Mouse (Mus musculus): ENCODE measurements at regions not wholly inside any gene's neighbourhood (a gene's known extent, or its start where the extent isn't known, plus 50 kb on each side); places are given as distances from the start of the nearest gene placed in this dataset.

- no peak overlapping the region for H3K9ac ChIP-seq (ENCODE audit: insufficient read depth, low read depth)
- DNase-seq (ENCODE audit: extremely low read depth) = peak; percentile 55
- dilution Hi-C loops (cut with MboI; ENCODE audit: extremely low pct_ligation_motif_present, extremely low pct_unique_long_range_greater_than_20kb, low sequenced_read_pairs) = no loop called here
These were observed 56.4 kb downstream of the Gpr6 start for GRCm38 (mm10) chr10:41015654-41016053.

GRCm38 (mm10) chr10:41010585-41010984 is 61.5 kb downstream of the Gpr6 start:
- no peaks in the 10 kb centered on the region for H3K9me3 ChIP-seq (replicated peaks; ENCODE audit: low read length)
- TF ChIP-seq ZC3H11A (IDR thresholded peaks at IDR 0.05; ENCODE audit: low read depth, low read length) (no peak), POLR2AphosphoS2 (IDR thresholded peaks at IDR 0.05; ENCODE audit: low read depth, low read length) (no peak), KAT2A (IDR thresholded peaks at IDR 0.05; ENCODE audit: insufficient replicate concordance, low read length) (no peak), TBP (conservative IDR thresholded peaks at IDR 0.05; ENCODE audit: low read depth, low read length) (no peak), GABPA (IDR thresholded peaks at IDR 0.05; ENCODE audit: insufficient replicate concordance, low read depth, low read length) (no peak), RCOR1 (conservative IDR thresholded peaks at IDR 0.05; ENCODE audit: low read depth, low read length) (no peak), PAX5 (IDR thresholded peaks at IDR 0.05; ENCODE audit: low read length) (no peak), HCFC1 (IDR thresholded peaks at IDR 0.05; ENCODE audit: low read depth, low read length) (no peak), JUN (IDR thresholded peaks at IDR 0.05; ENCODE audit: insufficient read depth, low read depth, low read length) (no peak), ZKSCAN1 (IDR thresholded peaks at IDR 0.05; ENCODE audit: borderline replicate concordance, low read depth, low read length) (no peak), ETS1 (conservative IDR thresholded peaks at IDR 0.05; ENCODE audit: low read depth, low read length) (no peak), ZMIZ1 (IDR thresholded peaks at IDR 0.05; ENCODE audit: low read depth, low read length) (no peak), CHD2 (IDR thresholded peaks at IDR 0.05; ENCODE audit: low read length) (no peak), EP300 (IDR thresholded peaks at IDR 0.05; ENCODE audit: low read length) (no peak), TCF12 (IDR thresholded peaks at IDR 0.05; ENCODE audit: low read depth, low read length) (no peak), ZNF384 (IDR thresholded peaks at IDR 0.05; ENCODE audit: low read depth, low read length) (no peak), MXI1 (IDR thresholded peaks at IDR 0.05; ENCODE audit: low read depth, low read length) (no peak), IRF4 (IDR thresholded peaks at IDR 0.05; ENCODE audit: low read depth, low read length) (no peak), NELFE (IDR thresholded peaks at IDR 0.05; ENCODE audit: low read depth, low read length) (no peak), JUND (conservative IDR thresholded peaks at IDR 0.05; ENCODE audit: low read depth, low read length) (no peak)
- H3K4me3 ChIP-seq (replicated peaks in 1 of 3; ENCODE audit: low read depth in 2 of 3, low read length in 2 of 3, poor library complexity in 1 of 3) = no peak overlapping the region
- H3K27me3 ChIP-seq (replicated peaks) = no peaks in the 10 kb centered on the region
- H3K27ac ChIP-seq (ENCODE audit: insufficient read depth, low read depth) = no peak overlapping the region
- dilution Hi-C loops (cut with MboI; ENCODE audit: extremely low pct_ligation_motif_present, extremely low pct_unique_long_range_greater_than_20kb, low sequenced_read_pairs) = no loop called here
- DNase-seq (ENCODE audit: extremely low read depth) = no peak
- H3K9ac ChIP-seq (ENCODE audit: insufficient read depth, low read depth) = no peak overlapping the region
- no peaks in the 10 kb centered on the region for H3K36me3 ChIP-seq (replicated peaks in 1 of 2; ENCODE audit: control insufficient read depth in 1 of 2, insufficient read depth in 1 of 2, low read length in 1 of 2)
- H3K4me2 ChIP-seq (ENCODE audit: insufficient read depth, low read depth, poor library complexity, severe bottlenecking) = no peak overlapping the region
- in situ Hi-C loops (cut with MboI; ENCODE audit: low pct_ligation_motif_present, low pct_unique_long_range_greater_than_20kb, low sequenced_read_pairs) = loop anchor here (10.0 to 25.0 kb wide), 2 partner anchors 284 to 402 kb away; no protein-coding TSS in a partner anchor
- no peaks in the 10 kb centered on the region for H3K4me1 ChIP-seq (ENCODE audit: control insufficient read depth in 1 of 2, insufficient read depth in 2 of 2)
- no peaks in the 10 kb centered on the region for H3K79me2 ChIP-seq (replicated peaks; ENCODE audit: control insufficient read depth, extremely low read depth, insufficient read depth, poor library complexity, severe bottlenecking)

More at GRCm38 (mm10) chr10:41015654-41016053, 56.4 kb downstream of the Gpr6 start:
- Histone ChIP-seq H3K9me3 (replicated peaks; ENCODE audit: low read length) (no peaks in the 10 kb centered on the region), H3K4me3 (replicated peaks in 1 of 3; ENCODE audit: low read depth in 2 of 3, low read length in 2 of 3, poor library complexity in 1 of 3) (no peak overlapping the region), H3K36me3 (replicated peaks in 1 of 2; ENCODE audit: control insufficient read depth in 1 of 2, insufficient read depth in 1 of 2, low read length in 1 of 2) (no peaks in the 10 kb centered on the region), H3K79me2 (replicated peaks; ENCODE audit: control insufficient read depth, extremely low read depth, insufficient read depth, poor library complexity, severe bottlenecking) (no peaks in the 10 kb centered on the region), H3K27ac (ENCODE audit: insufficient read depth, low read depth) (no peak overlapping the region), H3K4me2 (ENCODE audit: insufficient read depth, low read depth, poor library complexity, severe bottlenecking) (no peak overlapping the region), H3K4me1 (ENCODE audit: control insufficient read depth in 1 of 2, insufficient read depth in 2 of 2) (no peaks in the 10 kb centered on the region), H3K27me3 (replicated peaks) (no peaks in the 10 kb centered on the region)
- in situ Hi-C loops (cut with MboI; ENCODE audit: low pct_ligation_motif_present, low pct_unique_long_range_greater_than_20kb, low sequenced_read_pairs) = loop anchor here (10.0 to 25.0 kb wide), 2 partner anchors 279 to 397 kb away; no protein-coding TSS in a partner anchor
- peak; percentile 70 for TF ChIP-seq RAD21 (IDR thresholded peaks at IDR 0.05; ENCODE audit: low read depth, low read length)
- TF ChIP-seq MAZ (IDR thresholded peaks at IDR 0.05; ENCODE audit: low read depth, low read length) = no peak
- no peak for TF ChIP-seq MYC (IDR thresholded peaks at IDR 0.05; ENCODE audit: low read depth, low read length)
- no peak for TF ChIP-seq E2F4 (IDR thresholded peaks at IDR 0.05; ENCODE audit: insufficient replicate concordance, low read depth, low read length)
- no peak for TF ChIP-seq MAX (IDR thresholded peaks at IDR 0.05; ENCODE audit: low read length)
- TF ChIP-seq ZMIZ1 (IDR thresholded peaks at IDR 0.05; ENCODE audit: low read depth, low read length) = no peak
- no peak for TF ChIP-seq TBP (conservative IDR thresholded peaks at IDR 0.05; ENCODE audit: low read depth, low read length)
- TF ChIP-seq SMC3 (IDR thresholded peaks at IDR 0.05; ENCODE audit: low read depth, low read length) = peak; percentile 73
- TF ChIP-seq EP300 (IDR thresholded peaks at IDR 0.05; ENCODE audit: low read length) = no peak
- TF ChIP-seq NRF1 (IDR thresholded peaks at IDR 0.05; ENCODE audit: low read depth, low read length) = no peak
- TF ChIP-seq HCFC1 (IDR thresholded peaks at IDR 0.05; ENCODE audit: low read depth, low read length) = no peak
- no peak for TF ChIP-seq ELF1 (IDR thresholded peaks at IDR 0.05; ENCODE audit: low read depth, low read length)
- no peak for TF ChIP-seq ZKSCAN1 (IDR thresholded peaks at IDR 0.05; ENCODE audit: borderline replicate concordance, low read depth, low read length)
- peak; percentile 44 to 75; a peak in 3 of 4 replicates for TF ChIP-seq CTCF (conservative IDR thresholded peaks at IDR 0.05 in 1 of 2, IDR thresholded peaks at IDR 0.05 in 1 of 2; ENCODE audit: low read depth in 2 of 2, low read length in 2 of 2)
- TF ChIP-seq ETS1 (conservative IDR thresholded peaks at IDR 0.05; ENCODE audit: low read depth, low read length) = no peak
